Mouse (Mus musculus): ENCODE data around the gene Akr7a5.

The Akr7a5 gene

GRCm38 (mm10) chr4:139352832-139353231 is 42.3 kb downstream of the Akr7a5 start:
- in situ Hi-C loops (cut with MboI), result no loop called here

GRCm38 (mm10) chr4:139357211-139357610 is 46.7 kb downstream of the Akr7a5 start:
- in situ Hi-C loops (cut with MboI), result no loop called here

DNA sequence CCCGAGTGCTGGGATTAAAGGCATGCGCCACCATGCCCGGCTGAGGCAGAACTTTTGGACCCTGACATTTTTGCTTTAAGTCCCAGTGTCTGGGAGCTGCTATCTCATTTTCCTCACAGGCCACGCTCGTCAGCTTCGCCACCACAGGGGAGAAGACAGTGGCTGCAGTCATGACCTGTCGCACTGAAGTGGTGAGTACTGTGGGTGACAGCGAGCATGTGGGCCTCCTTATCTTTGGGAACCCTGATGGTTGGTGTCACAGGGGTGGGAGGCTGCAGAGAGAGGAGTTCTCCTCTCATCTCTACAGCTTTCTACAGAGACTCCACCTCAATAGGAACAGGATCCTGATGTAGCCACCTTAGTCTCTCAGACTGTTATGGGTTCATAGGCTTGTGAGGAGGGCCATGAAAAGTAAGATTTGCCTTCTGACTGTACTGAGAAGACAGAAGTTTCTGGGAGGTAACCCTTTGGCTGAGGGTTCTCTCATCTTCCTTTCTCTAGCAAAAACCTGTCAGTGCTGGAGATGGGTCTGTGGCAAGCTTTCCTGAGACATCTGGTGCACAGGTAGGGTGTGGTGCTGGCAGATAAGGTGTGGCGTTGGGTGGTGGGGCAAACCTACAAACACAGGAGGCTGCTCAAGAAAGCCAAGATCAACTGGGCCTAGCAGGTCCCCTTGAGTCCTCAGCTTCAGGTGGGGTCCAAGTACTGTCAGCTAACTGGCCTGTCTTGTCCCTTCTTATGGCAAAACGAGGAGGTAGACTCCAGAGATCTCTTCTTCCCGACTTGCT is 50.4 kb downstream of the Akr7a5 start:
- in situ Hi-C loops (cut with MboI), result no loop called here

DNA sequence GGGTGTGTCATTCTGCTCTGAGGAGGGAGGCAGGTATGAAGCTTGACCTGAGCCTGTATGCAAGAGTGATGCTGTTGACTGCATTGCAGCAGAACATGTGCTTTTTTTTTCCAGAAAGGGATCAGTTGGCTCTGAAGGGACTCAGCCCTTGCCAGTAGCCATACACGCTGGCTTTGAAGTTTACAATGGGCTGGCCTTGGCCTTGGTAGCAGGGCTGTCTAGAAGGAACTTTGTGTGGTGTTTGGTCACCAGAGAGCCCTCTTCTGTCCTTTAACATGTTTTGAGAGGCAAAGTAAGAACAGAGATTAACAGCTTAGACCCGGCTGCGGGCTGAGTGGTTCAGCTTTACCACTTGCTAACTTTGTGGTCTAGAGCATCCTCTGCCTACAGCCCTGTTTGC is 56.8 kb downstream of the Akr7a5 start:
- in situ Hi-C loops (cut with MboI), result no loop called here

Data from mature B cell (primary cell).